Mouse (Mus musculus) brown adipose tissue, adult 24 weeks (tissue): ENCODE measurements around the gene Traf3ip2. TPM values are rescaled to one million over a fixed set of nuclear protein-coding genes. Genes with fewer than 3 reads are reported as not detected.

Experiments used
- H3K27ac ChIP-seq: fragments of 200-500 bp; replicated peaks from 2 replicates; pipeline ENCODE4 v1.5.1; 2012; ENCODE audit warnings: low read depth, mild to moderate bottlenecking, low read length
- H3K4me1 ChIP-seq: fragments of 200-500 bp; 2 replicates; pipeline ENCODE4 v1.6.1; 2012; ENCODE audit warnings: low read length, mixed read lengths; ENCODE audit not compliant: control insufficient read depth, insufficient read depth, insufficient read length
- H3K4me3 ChIP-seq: fragments of 200-500 bp; 2 replicates; pipeline ENCODE4 v1.5.1; 2012; ENCODE audit warnings: low read depth, mild to moderate bottlenecking, low read length, moderate library complexity; ENCODE audit not compliant: insufficient read depth
- polyA plus RNA-seq: library from polyadenylated mRNA; stranded (reverse); fragments of >200 nt; gene quantifications from 2 replicates; pipeline ENCODE4 v1.2.4, GENCODE M21; 2012; ENCODE audit not compliant: missing spikeins, insufficient read depth, insufficient read length

The Traf3ip2 gene
- polyA plus RNA-seq, result 3.6 and 6.6 TPM in 2 replicates

DNA sequence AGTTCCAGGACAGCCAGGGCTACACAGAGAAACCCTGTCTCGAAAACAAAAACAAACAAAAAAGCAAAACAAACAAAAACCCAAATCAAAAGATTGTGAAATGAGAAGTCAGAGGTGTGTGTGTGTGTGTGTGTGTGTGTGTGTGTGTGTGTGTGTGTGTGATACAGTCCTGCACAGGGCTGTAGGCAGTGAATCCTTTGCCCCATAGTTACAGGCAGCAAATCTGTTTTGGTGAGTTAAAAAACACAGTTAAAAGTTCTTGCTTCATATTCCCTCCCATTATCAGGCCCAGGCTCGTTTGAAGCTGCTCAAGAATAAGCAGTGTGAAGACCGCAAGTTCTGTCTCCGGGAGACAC lies at the start of gene Traf3ip2:
TSS of gene Traf3ip2 (plus strand) at position 302 of the 356 bp plus-strand sequence.
- Histone ChIP-seq H3K27ac (peak within 1 kb of the TSS; percentile 93), H3K4me1 (no peaks in the 10 kb centered on the region), H3K4me3 (peak within 1 kb of the TSS; percentile 72)

DNA sequence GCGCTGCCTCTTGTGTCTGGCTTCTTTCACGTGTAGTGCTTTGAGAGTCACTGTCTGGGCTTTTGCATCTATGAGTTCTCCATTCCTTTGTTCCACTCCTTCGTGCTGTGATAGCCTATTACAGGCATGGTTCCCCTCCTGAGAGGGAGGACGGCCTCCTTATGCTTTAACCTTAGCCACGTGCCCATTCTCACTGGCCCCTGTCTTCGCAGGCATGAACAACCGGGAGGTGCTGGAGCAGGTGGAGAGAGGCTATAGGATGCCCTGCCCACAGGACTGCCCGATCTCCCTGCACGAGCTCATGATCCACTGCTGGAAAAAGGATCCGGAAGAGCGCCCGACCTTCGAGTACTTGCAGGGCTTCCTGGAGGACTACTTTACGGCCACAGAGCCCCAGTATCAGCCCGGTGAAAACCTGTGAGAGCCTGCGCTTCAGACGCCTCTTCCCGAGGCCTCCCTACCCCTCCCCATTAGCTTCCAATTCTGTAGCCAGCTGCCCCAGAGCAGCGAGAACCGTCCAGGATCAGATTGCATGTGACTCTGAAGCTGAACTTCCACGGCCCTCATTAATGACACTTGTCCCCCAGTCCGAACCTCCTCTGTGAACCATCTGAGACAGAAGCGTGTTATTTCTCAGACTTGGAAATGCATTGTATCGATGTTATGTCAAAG lies 49.0 kb upstream of the Traf3ip2 start:
- Histone ChIP-seq H3K4me1 (peaks cover 6% of the 10 kb centered on the region; the same call in 1 of the 2 replicates), H3K4me3 (no peak overlapping the region), H3K27ac (no peak overlapping the region)

- H3K27ac ChIP-seq, result no peak overlapping the region
- H3K4me1 ChIP-seq, result 0 out of 2 replicates have a peak, but pooled peaks cover 3% of the 10 kb centered on the region
- no peak overlapping the region for H3K4me3 ChIP-seq
Measured at GRCm38 (mm10) chr10:39566901-39567300, 45.8 kb upstream of the Traf3ip2 start.

- Histone ChIP-seq H3K4me3 (no peak overlapping the region), H3K27ac (no peak overlapping the region), H3K4me1 (0 out of 2 replicates have a peak, but pooled peaks cover 3% of the 10 kb centered on the region)
Measured at GRCm38 (mm10) chr10:39568991-39569390, 43.7 kb upstream of the Traf3ip2 start.

DNA sequence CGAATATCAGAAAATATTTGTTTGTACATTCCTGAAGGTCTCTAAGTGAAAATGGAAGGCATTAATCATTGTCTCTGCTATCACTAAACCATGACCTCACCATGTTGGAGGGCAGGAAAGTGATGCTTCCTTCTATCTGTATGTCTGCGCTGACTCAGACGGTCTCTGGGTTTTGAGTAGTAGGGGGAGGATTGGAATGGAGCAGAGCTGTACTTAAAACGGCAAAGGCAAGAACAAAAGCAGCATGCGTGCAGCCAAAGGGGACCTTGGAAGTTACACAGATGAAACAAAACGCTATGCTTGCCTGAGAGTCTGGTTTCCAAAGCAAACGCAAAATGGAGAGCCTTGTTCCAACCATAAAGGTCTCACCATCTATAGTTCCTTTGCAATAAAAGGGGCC lies 41.7 kb upstream of the Traf3ip2 start:
- 0 out of 2 replicates have a peak, but pooled peaks cover 3% of the 10 kb centered on the region for H3K4me1 ChIP-seq
- H3K4me3 ChIP-seq, result no peak overlapping the region
- H3K27ac ChIP-seq, result no peak overlapping the region

DNA sequence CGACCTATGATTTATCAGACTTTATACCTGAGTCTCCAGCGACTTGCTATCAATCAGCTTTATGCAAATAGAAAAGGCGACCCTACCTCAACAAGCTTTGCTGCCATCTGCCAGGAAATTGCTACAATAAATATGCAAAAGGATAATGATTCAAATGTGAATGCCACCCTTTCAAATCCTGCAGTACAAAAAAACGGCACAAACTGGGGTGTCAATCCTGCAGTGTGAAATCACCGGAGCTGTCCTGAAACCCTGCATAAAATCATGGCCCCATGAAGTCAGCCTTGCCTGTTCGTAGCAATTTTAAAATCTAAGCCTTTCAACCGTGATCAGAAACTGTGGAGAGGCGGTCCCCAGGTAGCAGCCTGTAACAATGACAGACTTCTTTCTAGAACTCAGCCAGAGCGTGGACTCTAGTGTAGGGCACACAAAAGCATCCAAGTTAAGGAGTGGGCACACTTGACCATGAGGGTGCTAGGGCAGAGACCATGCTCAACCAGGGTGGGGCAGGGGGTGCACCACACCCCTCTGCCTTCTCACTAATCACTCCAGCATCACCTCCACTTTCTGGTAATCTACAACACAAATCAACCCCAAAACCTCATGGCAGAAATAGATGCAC lies 40.6 kb upstream of the Traf3ip2 start:
- H3K4me1 ChIP-seq, result 0 out of 2 replicates have a peak, but pooled peaks cover 3% of the 10 kb centered on the region
- H3K27ac ChIP-seq, result no peak overlapping the region
- no peak overlapping the region for H3K4me3 ChIP-seq

- Histone ChIP-seq H3K4me1 (0 out of 2 replicates have a peak, but pooled peaks cover 3% of the 10 kb centered on the region), H3K27ac (no peak overlapping the region), H3K4me3 (no peak overlapping the region)
Measured at GRCm38 (mm10) chr10:39572672-39573051, 40.1 kb upstream of the Traf3ip2 start.

DNA sequence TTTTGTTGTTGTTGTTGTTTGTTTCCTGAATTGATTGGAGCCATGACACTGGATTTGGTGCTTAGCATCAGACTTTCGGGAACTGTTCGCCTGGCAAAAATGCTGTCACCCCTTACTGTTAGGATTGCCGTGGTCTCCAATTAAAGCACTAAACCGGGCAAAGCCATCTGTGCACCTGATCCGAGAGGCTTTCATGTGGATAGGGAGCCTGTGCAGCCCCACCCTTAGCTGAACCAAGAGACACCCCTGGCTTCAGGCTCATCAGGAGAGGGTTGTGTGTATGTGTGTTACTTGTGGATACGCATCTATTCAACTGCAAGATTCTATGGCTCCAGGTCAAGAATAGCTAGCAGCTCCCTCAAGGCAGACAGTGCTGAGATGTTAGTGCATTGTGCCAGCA lies 36.3 kb upstream of the Traf3ip2 start:
- Histone ChIP-seq H3K4me1 (no peaks in the 10 kb centered on the region), H3K27ac (no peak overlapping the region), H3K4me3 (no peak overlapping the region)

- H3K27ac ChIP-seq, result no peak overlapping the region
- H3K4me3 ChIP-seq, result no peak overlapping the region
- H3K4me1 ChIP-seq, result no peaks in the 10 kb centered on the region
Measured at GRCm38 (mm10) chr10:39580477-39580876, 32.3 kb upstream of the Traf3ip2 start.

DNA sequence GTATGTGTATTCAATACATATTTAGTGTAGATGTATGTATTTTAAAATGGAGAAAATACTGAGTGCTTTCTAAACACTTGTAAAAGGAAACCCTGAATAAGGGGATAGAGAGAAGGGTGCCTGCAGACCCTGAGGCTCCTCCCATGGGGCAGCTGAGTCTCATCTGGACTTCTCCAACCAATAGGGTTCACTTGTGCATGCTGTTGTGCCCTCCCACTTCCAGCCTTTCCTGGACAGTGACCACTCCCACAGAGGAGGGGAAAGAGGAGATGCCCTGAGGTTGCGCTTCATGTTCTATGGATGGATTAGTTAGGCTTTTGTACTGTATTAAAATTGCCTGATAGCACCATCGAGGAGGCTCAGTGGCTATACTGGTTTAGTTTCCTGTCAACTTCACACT lies 30.3 kb upstream of the Traf3ip2 start:
- no peaks in the 10 kb centered on the region for H3K4me1 ChIP-seq
- H3K4me3 ChIP-seq, result no peak overlapping the region
- no peak overlapping the region for H3K27ac ChIP-seq

DNA sequence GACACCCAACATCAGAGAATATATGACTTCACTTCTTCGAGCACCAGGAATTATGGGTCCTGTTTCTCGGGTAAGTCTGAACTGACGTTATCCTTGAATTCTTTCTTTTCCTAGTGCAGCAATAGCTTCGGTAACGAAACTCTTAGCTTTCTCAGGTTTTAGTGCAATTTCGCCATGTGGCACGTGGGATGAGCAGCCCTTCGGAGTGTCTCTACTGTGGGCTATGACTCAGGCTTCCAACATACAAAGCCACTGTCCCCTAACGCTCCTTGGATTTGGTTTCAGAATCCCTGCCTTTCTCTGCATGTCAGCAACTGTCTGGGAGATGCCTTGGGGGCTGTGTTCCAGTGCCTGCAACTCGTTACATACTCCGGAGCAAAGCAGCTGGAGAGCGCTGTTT lies 29.0 kb upstream of the Traf3ip2 start:
- no peak overlapping the region for H3K27ac ChIP-seq
- no peaks in the 10 kb centered on the region for H3K4me1 ChIP-seq

GRCm38 (mm10) chr10:39587290-39587925 lies 25.3 kb upstream of the Traf3ip2 start:
- peaks cover 5% of the 10 kb centered on the region; the same call in 1 of the 2 replicates for H3K4me1 ChIP-seq
- H3K27ac ChIP-seq, result no peak overlapping the region
- H3K4me3 ChIP-seq, result no peak overlapping the region

More for the DNA sequence above, 29.0 kb upstream of the Traf3ip2 start:
- no peak overlapping the region for H3K4me3 ChIP-seq

- no peak overlapping the region for H3K4me3 ChIP-seq
- no peak overlapping the region for H3K27ac ChIP-seq
- H3K4me1 ChIP-seq, result peaks cover 5% of the 10 kb centered on the region; the same call in 1 of the 2 replicates
Measured at GRCm38 (mm10) chr10:39587973-39588746, 24.6 kb upstream of the Traf3ip2 start.

DNA sequence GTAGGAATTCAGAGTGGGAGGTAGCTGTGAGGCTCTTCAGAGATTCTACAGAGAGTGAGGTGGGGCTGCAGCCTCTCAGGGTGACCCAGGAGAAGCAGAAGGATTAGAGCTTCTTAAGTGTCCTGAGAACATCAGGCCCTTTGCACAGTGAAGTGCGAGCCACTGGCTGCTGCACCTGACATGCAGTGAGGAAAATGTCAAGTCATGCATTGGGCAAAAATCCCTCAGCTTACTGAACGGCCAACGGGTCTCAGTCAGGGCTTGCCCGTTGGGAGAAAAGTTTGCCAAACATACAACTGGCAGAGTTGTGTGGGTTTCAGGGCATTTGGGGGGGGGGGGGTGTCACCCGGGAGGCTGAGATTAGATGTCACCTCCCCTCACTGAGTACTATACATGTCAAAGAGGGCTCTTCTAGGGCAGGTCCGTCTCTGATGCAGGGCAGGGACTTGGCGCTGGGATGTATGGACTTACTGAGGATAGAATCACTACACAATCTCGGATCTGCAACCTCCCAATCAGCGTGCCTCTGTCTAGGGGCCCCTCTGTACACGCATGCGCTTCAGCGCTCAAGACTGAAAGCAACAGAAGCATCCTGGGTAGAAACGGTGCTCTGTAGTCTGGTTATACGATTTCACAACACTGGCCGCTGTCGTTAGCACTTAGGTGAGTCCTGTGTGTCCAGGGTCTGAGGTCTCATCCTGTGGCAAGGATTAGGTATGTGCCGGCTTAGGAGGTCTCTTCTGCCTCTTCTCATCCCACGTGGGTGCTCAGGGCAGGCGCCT lies 22.8 kb upstream of the Traf3ip2 start:
- Histone ChIP-seq H3K4me3 (no peak overlapping the region), H3K27ac (no peak overlapping the region), H3K4me1 (peaks cover 5% of the 10 kb centered on the region; the same call in 1 of the 2 replicates)
